Mouse (Mus musculus) Muller cell, postnatal 12 days (primary cell): ENCODE data around the gene Mier2.

Source experiments
- DNase-seq: peaks from one replicate; pipeline ENCODE4 v3.0.0-alpha.2; 2015; ENCODE audit errors: inconsistent ontology term

Gene Mier2

GRCm38 (mm10) chr10:79574796-79575195 lies 19.8 kb upstream of the Mier2 start:
- no peak for DNase-seq

- DNase-seq = no peak
Observed at GRCm38 (mm10) chr10:79574350-79574749, 19.4 kb upstream of the Mier2 start.

- no peak for DNase-seq
Observed at GRCm38 (mm10) chr10:79573611-79574010, 18.6 kb upstream of the Mier2 start.

- no peak for DNase-seq
Observed at GRCm38 (mm10) chr10:79571314-79571713, 16.3 kb upstream of the Mier2 start.

GRCm38 (mm10) chr10:79569921-79570320 lies 14.9 kb upstream of the Mier2 start:
- DNase-seq = no peak

GRCm38 (mm10) chr10:79559716-79560115 lies 4.7 kb upstream of the Mier2 start:
- no peak for DNase-seq

GRCm38 (mm10) chr10:79557496-79557895 lies 2.5 kb upstream of the Mier2 start:
- no peak for DNase-seq

- no peak for DNase-seq
Observed at GRCm38 (mm10) chr10:79556951-79557350, 2.0 kb upstream of the Mier2 start.

GRCm38 (mm10) chr10:79555238-79555724 lies 282 bp upstream of the Mier2 start:
- no peak for DNase-seq

GRCm38 (mm10) chr10:79553691-79554090 lies 1.3 kb downstream of the Mier2 start:
- DNase-seq = no peak

- no peak for DNase-seq
Observed at GRCm38 (mm10) chr10:79553176-79553575, 1.8 kb downstream of the Mier2 start.

- DNase-seq = no peak
Observed at GRCm38 (mm10) chr10:79552531-79552930, 2.5 kb downstream of the Mier2 start.

GRCm38 (mm10) chr10:79550366-79550765 lies 4.6 kb downstream of the Mier2 start:
- no peak for DNase-seq

GRCm38 (mm10) chr10:79548971-79549723 lies 5.9 kb downstream of the Mier2 start:
- no peak for DNase-seq

GRCm38 (mm10) chr10:79548546-79548945 lies 6.5 kb downstream of the Mier2 start:
- DNase-seq = no peak

- DNase-seq = no peak
Observed at GRCm38 (mm10) chr10:79547148-79547675, 7.8 kb downstream of the Mier2 start.

GRCm38 (mm10) chr10:79546483-79546882 lies 8.5 kb downstream of the Mier2 start:
- DNase-seq = no peak

GRCm38 (mm10) chr10:79545891-79546290 lies 9.1 kb downstream of the Mier2 start:
- DNase-seq = no peak

GRCm38 (mm10) chr10:79544631-79545030 lies 10.4 kb downstream of the Mier2 start:
- no peak for DNase-seq

GRCm38 (mm10) chr10:79543884-79544597 lies 11.0 kb downstream of the Mier2 start:
- DNase-seq = no peak

- DNase-seq = no peak
Observed at GRCm38 (mm10) chr10:79542171-79542570, 12.8 kb downstream of the Mier2 start.

- DNase-seq = no peak
Observed at GRCm38 (mm10) chr10:79541522-79541921, 13.5 kb downstream of the Mier2 start.

- no peak for DNase-seq
Observed at GRCm38 (mm10) chr10:79540746-79541145, 14.3 kb downstream of the Mier2 start.
